Mouse (Mus musculus) WW6 (cell line): Measurements from ENCODE around the gene Fam204a.
A peak's percentile ranks its signal among the peaks of the same experiment; 100 is the strongest.

ENCODE experiments used
- DNase-seq: peaks from one replicate; pipeline ENCODE4 v3.0.0-alpha.2; 2013; ENCODE audit warnings: low read depth, low spot score

Gene Fam204a

GRCm38 (mm10) chr19:60225899-60226844 lies at the start of gene Fam204a:
Gene Fam204a (minus strand): TSS chr19:60226701.
- DNase-seq: peak; percentile 72

GRCm38 (mm10) chr19:60265789-60266188 lies 39.3 kb upstream of the Fam204a start:
- DNase-seq: no peak

DNA sequence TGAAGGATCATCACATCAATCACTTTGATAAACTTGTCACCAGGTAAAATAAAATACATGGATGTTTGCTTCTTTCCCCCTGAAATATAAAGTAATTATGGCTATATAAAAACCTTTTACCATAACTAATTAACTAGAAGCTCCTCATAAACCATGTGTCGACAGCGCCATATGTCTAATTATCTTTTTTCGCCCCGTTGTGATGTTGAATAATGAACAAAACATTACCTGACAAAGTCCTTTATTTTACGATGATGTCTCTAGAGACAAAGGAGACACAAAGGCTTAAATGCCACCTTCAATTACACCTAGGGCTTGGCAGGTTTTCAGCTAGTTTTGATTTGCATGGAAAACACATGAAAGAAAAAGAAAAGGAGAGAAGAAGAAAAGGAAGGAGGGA lies 34.2 kb upstream of the Fam204a start:
- DNase-seq: no peak

DNA sequence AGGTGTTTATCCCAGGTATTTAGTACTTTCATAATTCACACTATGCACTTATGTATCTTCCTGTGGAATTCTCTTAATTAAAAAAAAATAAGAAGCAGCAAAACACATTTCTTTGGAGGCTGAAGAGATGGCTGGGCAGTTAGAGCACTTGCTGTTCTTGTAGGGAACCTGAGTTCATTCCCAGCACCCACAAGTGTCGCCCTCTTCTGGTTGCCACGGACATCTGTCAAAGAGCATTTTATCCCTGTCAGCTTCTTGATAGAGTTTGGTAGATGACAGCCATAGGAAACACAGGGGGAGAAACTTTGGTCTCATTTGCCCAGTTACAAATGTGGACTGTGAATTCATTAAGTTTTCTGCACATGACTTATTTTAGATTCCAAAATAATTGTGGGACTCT lies 25.5 kb upstream of the Fam204a start:
- DNase-seq: no peak

- DNase-seq: no peak
These were observed 24.7 kb upstream of the Fam204a start for GRCm38 (mm10) chr19:60251197-60251596.

DNA sequence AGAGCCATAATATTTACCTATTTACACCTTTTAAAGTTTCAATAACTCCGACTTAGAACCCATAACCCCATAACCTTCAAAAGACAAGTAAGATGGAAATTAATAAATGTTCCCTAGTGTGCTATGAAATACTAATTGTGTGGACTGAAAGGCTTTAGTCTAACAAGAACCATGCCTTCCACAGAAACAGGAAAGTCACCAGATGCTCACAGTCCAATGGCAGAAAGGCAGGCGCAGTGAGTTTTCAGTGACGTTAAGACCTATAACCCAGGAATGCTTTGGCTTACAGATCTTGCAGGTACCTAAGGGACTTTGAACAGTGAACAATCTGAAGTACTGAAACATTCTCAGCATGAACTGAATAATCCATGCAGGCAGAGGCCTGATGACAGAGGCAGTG lies 18.7 kb upstream of the Fam204a start:
- DNase-seq: no peak

GRCm38 (mm10) chr19:60242620-60243019 lies 16.1 kb upstream of the Fam204a start:
- no peak for DNase-seq

DNA sequence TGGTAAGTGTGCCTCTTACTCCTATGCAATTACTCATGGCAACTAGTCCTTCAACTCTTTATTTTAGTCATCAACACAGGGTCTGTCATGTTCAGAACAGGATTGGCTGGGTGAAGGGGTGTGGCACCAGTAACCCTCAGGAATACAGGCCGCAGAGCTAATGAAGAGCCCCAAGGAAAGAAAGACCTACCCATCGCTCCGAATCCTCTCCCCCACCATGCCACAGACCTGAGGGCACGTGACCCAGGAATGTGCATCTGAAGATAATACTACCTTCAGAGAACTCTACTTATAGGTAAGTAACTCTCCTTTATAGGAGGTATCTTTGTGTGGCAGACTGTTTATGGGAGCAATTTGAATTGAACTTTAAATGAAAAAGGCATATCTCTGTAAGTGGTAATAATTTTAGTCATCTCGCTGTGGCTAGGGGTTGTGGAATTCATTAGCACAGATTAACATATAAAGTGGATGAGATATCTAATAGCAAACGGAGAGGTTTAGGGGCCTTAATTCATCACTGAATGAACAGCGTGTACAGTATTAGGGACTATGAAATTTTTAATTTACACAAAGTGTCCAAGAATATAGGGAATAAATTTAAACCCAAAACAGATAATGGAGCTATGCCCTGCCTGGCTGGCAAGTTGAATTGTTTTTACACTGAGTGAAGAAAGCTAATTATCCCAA lies 15.6 kb upstream of the Fam204a start:
- no peak for DNase-seq

DNA sequence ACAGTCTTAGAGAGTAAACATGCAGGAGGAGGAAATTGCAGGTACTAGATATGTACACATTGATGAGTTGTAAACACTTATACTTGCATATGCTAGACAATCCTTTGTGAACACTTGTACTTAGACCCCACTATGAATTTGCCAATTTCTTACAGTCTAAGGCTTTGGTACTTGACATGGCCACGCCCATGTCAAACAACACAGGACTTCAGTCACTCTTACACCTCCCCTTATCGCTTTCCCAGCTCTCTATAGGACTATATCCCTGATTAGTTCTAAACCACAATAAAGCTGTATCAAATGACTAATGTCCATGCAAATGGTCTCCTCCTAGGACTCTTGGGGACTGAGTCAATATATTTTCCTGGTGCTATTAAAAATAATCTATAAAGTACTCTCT lies 5.0 kb upstream of the Fam204a start:
- DNase-seq: no peak

DNA sequence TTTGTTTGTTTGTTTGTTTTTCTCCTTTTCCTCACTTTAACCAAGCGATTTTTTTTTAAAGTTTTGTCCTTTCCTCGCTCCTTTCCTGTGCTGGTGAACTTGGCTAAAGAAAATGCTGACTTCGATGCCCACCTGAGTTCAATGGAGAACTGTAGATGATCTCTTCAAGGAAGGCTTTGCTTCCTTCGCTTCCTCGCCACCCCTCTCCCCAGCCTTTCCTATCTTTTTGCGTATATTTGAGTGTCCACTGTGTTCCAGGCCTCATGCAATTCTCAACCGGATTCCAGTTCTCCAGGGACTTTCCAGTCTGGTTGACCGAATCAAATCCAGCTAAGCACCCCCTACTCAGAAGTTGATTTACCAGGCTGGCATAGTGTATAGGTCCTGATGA lies 339 bp upstream of the Fam204a start:
- DNase-seq: no peak

DNA sequence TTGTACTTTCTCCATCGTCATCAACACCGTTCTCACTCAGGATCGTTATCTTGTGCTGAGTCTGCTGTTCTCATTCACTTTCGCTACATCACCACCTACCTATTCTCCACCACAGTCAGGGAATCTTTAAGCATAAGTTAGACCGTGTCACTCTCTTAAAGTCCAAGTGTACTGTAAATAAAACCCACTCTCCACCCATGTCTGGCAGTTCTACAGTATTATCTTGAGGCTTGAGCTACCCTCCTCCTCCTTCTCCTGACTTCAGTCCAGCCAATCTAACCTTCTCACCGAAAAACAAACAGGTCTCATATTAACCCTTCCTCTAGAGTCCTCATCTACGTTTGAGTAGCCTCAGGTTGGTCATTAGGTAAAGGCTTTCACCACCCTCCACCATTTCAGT lies 7.1 kb downstream of the Fam204a start:
- no peak for DNase-seq

DNA sequence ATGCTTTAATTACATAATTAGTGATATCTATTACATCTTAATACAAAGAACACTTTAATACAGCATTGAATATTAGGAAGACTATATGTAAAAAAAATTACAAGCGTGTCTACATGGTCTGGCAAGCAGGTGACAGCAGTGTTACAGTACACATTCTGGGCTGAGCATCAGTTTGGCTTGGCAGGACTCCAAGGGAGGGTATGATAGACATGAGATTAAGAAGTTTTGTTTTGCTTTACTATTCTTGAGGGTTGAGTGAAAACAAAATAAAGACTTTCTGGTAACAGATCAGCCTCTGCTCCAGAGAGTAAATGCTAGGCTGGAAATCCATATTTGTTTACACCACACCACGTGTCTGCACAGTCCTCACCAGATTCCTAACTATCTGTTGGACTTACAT lies 8.5 kb downstream of the Fam204a start:
- no peak for DNase-seq

DNA sequence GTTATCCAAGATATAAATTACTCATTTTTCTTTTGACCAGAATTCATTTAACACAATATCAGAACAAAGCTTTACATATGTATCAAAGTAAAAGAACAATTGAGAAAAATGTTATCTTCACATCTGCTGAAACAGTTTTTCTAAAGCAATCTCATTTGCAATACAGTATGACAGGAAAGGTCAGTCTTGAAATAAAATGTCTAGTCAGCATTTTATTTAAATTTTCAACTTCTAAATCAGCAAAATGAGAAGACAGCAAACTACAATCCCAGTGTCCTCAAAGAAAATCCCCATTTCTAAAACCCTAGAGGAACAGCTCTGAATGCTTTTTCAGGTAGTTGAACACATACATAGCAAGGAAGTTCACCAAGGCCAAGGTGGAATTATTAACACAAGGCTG lies 18.3 kb downstream of the Fam204a start:
- no peak for DNase-seq

- no peak for DNase-seq
These were observed 22.3 kb downstream of the Fam204a start for GRCm38 (mm10) chr19:60204176-60204575.

GRCm38 (mm10) chr19:60200294-60200693 lies 26.2 kb downstream of the Fam204a start:
- DNase-seq: no peak

GRCm38 (mm10) chr19:60199152-60199551 lies 27.3 kb downstream of the Fam204a start:
- no peak for DNase-seq

DNA sequence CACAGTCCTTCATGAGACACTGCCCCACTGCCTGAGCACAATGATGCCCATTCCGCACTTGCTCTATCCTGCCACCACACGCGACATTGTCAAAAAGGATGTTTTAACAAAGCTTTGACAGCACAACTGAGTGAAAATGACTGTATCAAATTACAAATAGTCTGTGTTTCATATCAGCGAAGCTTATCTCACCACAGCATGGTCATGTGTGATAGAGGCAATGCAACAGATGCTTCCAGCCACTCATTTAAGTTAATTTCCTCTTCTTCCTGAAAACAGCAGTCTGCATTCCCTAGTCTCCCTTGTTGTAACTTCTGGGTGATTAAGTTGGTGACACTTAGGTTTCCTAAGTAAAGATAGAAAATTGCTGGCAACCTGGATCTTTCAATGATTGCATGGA lies 33.7 kb downstream of the Fam204a start:
- DNase-seq: no peak

DNA sequence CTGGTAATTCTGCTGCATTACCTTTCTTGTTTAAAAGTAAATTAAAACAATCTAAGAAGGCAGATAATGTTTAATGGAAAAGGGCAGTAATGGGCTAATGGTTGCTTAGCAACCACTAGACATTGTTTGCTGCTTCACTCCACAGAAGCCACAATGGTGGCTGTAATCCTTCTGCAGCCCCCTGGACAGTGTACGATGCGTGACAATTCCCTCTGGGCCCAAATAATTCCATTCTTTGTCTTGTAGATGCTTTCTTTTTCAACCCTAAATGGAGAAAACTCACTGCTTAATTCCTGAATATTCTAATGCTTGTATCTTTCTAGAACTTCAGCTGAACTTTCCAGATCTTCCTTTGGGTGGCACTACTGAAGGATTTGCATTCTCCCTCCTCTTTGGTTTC lies 37.3 kb downstream of the Fam204a start:
- DNase-seq: peak; percentile 22

GRCm38 (mm10) chr19:60182901-60183300 lies 43.6 kb downstream of the Fam204a start:
- no peak for DNase-seq

GRCm38 (mm10) chr19:60182171-60182570 lies 44.3 kb downstream of the Fam204a start:
- DNase-seq: no peak

DNA sequence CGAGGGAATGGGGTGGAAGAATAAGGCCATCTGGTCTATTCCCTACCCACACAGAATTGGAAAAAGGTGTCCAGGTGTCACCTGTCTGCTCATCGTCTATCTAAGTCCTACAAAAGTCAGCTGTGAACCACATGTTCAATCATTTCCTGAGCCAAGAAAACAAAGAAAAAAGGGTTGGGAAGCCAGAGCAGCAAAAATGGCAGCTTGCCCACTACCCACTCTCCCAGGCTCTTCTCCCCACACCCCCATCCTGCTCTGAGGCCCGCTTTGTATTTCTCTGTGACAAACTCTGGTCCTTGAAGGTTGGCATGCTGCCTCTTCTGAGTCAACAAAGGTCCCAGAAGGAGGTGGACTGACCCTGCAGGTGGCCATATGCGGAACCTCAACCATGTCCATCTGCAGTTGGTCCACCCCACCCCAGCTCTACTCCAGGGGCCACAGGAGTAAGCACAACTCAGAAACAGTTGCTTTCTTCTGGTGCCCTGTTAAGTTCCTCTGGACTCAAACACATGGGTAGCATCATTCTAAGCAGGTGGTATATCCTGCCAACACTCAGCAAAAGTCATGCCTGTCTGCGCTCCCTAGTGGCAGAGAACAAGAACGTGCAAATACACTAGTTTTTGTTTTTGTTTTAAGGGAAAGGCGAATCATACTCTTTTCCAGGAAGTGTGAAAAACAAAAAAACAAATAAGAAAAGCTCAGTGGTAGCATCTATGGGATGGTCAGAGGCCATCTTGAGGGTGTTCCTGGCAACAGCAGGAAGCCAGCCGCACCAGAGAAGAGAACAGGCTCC lies 47.5 kb downstream of the Fam204a start:
- no peak for DNase-seq

- no peak for DNase-seq
These were observed 61.1 kb downstream of the Fam204a start for GRCm38 (mm10) chr19:60165417-60165816.
